Mouse (Mus musculus) brain, embryonic 14.5 days (tissue): ENCODE measurements at regions not wholly inside any gene's neighbourhood (a gene's known extent, or its start where the extent isn't known, plus 50 kb on each side); places are given as distances from the start of the nearest gene placed in this dataset.

ENCODE experiments used
- CTCF ChIP-seq: fragments of 200-500 bp; IDR thresholded peaks from 2 replicates; pipeline ENCODE4 v1.5.1; 2012; ENCODE audit warnings: inconsistent platforms, mild to moderate bottlenecking, moderate library complexity, borderline replicate concordance; ENCODE audit not compliant: insufficient read depth, insufficient read length; ENCODE audit errors: extremely low read depth
- POLR2A ChIP-seq: fragments of 200-500 bp; IDR thresholded peaks from 2 replicates; pipeline ENCODE4 v1.6.1; 2012; ENCODE audit warnings: mild to moderate bottlenecking, inconsistent platforms, borderline replicate concordance; ENCODE audit not compliant: poor library complexity, insufficient read depth, insufficient read length, severe bottlenecking; ENCODE audit errors: extremely low read depth

- no peak for TF ChIP-seq CTCF
- no peak for TF ChIP-seq POLR2A
Observed at GRCm38 (mm10) chr17:31783071-31783470, 72.5 kb downstream of the Sik1 start.
